Mouse (Mus musculus) kidney, postnatal 0 days (tissue): ENCODE data around the gene Eefsec. TPM values are rescaled to one million over a fixed set of nuclear protein-coding genes. Genes with fewer than 3 reads are reported as not detected.

ENCODE experiments used
- ATAC-seq: fragments of 200-750 bp; cut with Nextera tagmentation; replicated peaks from 2 replicates; pipeline ENCODE4 v1.8.0; 2017; ENCODE audit warnings: low read depth, moderate number of reproducible peaks, moderate TSS enrichment, moderate library complexity; ENCODE audit not compliant: low FRiP score
- DNase-seq: peaks from one replicate; pipeline ENCODE4 v3.0.0-alpha.2; 2016; ENCODE audit warnings: low spot score
- H3K27ac ChIP-seq: fragments of 300-500 bp; sonication (generic); 2 replicates; pipeline ENCODE4 v1.5.1; 2014; ENCODE audit warnings: mild to moderate bottlenecking
- H3K27me3 ChIP-seq: fragments of 300-500 bp; sonication (generic); 2 replicates; pipeline ENCODE4 v1.6.1; 2014; ENCODE audit warnings: low read length, mixed read lengths; ENCODE audit not compliant: insufficient read depth
- H3K36me3 ChIP-seq: fragments of 300-500 bp; sonication (generic); 2 replicates; pipeline ENCODE4 v1.6.1; 2014; ENCODE audit warnings: low read length, mixed read lengths; ENCODE audit not compliant: insufficient read depth
- H3K4me1 ChIP-seq: fragments of 300-500 bp; sonication (generic); replicated peaks from 2 replicates; pipeline ENCODE4 v1.6.1; 2014; ENCODE audit warnings: antibody characterized with exemption, low read length, mixed read lengths; ENCODE audit not compliant: insufficient read depth
- H3K4me2 ChIP-seq: fragments of 300-500 bp; sonication (generic); 2 replicates; pipeline ENCODE4 v1.6.1; 2014; ENCODE audit warnings: mild to moderate bottlenecking, low read length, moderate library complexity, mixed read lengths
- H3K4me3 ChIP-seq: fragments of 300-500 bp; sonication (generic); replicated peaks from 2 replicates; pipeline ENCODE4 v1.5.1; 2014; ENCODE audit warnings: low read depth, low read length
- H3K9ac ChIP-seq: fragments of 300-500 bp; sonication (generic); 2 replicates; pipeline ENCODE4 v1.6.1; 2014; ENCODE audit warnings: low read depth, low read length
- H3K9me3 ChIP-seq: fragments of 300-500 bp; sonication (generic); replicated peaks from 2 replicates; pipeline ENCODE4 v1.6.1; 2016; ENCODE audit warnings: low read length, inconsistent platforms, mixed read lengths
- CTCF ChIP-seq: IDR thresholded peaks from 2 replicates; pipeline ENCODE4 v1.5.1; 2016; ENCODE audit warnings: antibody characterized with exemption, low read depth, mild to moderate bottlenecking, moderate library complexity
- WGBS: fragments of 180-500 bp; shearing (Covaris S2); extraction: QIAGEN DNeasy Blood & Tissue Kit; methylation state at CpG from one replicate; pipeline ENCODE4 v1.1.7; 2014; 5-methylcytosine and 5-hydroxymethylcytosine counted together
- polyA plus RNA-seq: library from polyadenylated mRNA; unstranded; fragments of >200 nt; fragmentation: Nextera tagmentation; extraction: Ambion mirVana; gene quantifications from 2 replicates; pipeline ENCODE4 v1.2.1, GENCODE M21; 2015

Gene Eefsec
- polyA plus RNA-seq, 1 experiment from 2014 or later, result 34.8 TPM

DNA sequence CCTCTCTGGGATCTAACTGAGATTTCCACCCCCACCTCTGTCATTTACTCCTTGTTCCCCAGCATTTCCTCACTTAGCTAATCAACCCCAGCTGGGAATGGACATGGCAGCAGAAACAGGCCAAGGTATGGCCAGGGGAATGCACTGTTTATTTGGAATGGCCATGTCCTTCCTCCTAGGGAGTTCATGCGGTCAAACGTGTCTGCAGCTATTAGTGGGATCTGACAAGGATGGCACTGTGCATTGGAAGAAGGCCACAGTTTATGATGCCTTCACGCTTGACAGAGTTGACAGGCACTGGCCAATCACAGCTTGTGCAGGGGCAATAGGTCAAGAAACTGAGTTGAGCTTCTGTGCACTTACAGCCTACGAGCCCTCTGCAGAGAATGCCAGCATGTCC, 93.8 kb downstream of the Eefsec start:
- no peak overlapping the region for H3K4me3 ChIP-seq
- no peak overlapping the region for H3K4me2 ChIP-seq
- H3K27me3 ChIP-seq, result no peaks in the 10 kb centered on the region
- H3K9me3 ChIP-seq, result no peaks in the 10 kb centered on the region
- no peak for TF ChIP-seq CTCF
- DNase-seq (no peak), ATAC-seq (no peak)
- no peak overlapping the region for H3K27ac ChIP-seq
- no peaks in the 10 kb centered on the region for H3K4me1 ChIP-seq
- WGBS, result 50% methylated on average over 4 of the region's 4 CpGs
- H3K9ac ChIP-seq, result no peak overlapping the region
- 0 out of 2 replicates have a peak, but pooled peaks cover 2% of the 10 kb centered on the region for H3K36me3 ChIP-seq

DNA sequence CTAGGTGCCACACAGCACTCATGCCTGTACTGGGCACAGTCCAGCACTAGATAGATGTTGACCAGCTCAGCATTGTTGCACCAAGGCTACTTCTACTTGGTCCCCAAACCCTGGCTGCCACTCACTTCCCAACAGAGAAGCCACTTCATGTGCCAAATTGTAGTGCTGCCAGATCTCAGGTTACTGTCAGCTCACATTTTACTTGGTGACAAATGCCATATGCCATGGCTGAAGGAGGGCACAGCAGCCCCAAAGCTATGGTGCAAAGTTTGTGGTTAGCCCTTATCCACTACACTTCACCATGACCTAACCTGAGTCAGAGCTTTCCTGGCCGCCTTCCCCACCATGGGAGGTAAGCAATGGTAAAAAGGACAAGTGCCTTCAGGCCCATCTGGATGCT, 99.6 kb downstream of the Eefsec start:
- H3K9ac ChIP-seq, result no peak overlapping the region
- 100% methylated on average over 1 of the region's 1 CpGs for WGBS
- H3K4me1 ChIP-seq, result peaks cover 16% of the 10 kb centered on the region
- TF ChIP-seq CTCF, result no peak
- no peak overlapping the region for H3K27ac ChIP-seq
- H3K4me2 ChIP-seq, result no peak overlapping the region
- no peak for ATAC-seq
- no peaks in the 10 kb centered on the region for H3K9me3 ChIP-seq
- H3K27me3 ChIP-seq, result no peaks in the 10 kb centered on the region
- 0 out of 2 replicates have a peak, but pooled peaks cover 2% of the 10 kb centered on the region for H3K36me3 ChIP-seq
- no peak overlapping the region for H3K4me3 ChIP-seq
- DNase-seq, result no peak

DNA sequence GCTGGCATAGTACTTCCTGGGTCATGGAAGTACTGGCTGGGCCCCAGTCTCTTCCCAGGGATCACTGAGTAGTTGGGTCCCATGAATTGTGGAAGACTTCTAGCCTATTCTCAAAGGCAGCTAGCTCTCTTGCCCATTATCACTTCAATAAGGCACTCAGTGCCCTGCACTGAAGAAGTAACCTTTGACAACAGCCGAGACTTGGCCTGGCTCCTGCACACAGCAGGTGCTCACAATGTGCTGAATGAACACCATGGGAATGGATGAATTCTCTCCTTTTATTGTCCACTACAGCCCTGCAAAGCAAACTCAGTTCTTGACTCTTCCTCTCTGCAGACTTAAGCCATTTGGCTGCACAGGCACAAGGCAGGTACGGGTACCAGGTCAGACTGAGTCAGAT, 101.0 kb downstream of the Eefsec start:
- 0 out of 2 replicates have a peak, but pooled peaks cover 4% of the 10 kb centered on the region for H3K36me3 ChIP-seq
- H3K27me3 ChIP-seq, result no peaks in the 10 kb centered on the region
- ATAC-seq, result no peak
- H3K9me3 ChIP-seq, result no peaks in the 10 kb centered on the region
- no peak for TF ChIP-seq CTCF
- H3K4me3 ChIP-seq, result no peak overlapping the region
- H3K27ac ChIP-seq, result no peak overlapping the region
- H3K9ac ChIP-seq, result no peak overlapping the region
- no peak for DNase-seq
- H3K4me1 ChIP-seq, result peaks cover 16% of the 10 kb centered on the region
- no peak overlapping the region for H3K4me2 ChIP-seq
- 85% methylated on average over 2 of the region's 2 CpGs for WGBS

DNA sequence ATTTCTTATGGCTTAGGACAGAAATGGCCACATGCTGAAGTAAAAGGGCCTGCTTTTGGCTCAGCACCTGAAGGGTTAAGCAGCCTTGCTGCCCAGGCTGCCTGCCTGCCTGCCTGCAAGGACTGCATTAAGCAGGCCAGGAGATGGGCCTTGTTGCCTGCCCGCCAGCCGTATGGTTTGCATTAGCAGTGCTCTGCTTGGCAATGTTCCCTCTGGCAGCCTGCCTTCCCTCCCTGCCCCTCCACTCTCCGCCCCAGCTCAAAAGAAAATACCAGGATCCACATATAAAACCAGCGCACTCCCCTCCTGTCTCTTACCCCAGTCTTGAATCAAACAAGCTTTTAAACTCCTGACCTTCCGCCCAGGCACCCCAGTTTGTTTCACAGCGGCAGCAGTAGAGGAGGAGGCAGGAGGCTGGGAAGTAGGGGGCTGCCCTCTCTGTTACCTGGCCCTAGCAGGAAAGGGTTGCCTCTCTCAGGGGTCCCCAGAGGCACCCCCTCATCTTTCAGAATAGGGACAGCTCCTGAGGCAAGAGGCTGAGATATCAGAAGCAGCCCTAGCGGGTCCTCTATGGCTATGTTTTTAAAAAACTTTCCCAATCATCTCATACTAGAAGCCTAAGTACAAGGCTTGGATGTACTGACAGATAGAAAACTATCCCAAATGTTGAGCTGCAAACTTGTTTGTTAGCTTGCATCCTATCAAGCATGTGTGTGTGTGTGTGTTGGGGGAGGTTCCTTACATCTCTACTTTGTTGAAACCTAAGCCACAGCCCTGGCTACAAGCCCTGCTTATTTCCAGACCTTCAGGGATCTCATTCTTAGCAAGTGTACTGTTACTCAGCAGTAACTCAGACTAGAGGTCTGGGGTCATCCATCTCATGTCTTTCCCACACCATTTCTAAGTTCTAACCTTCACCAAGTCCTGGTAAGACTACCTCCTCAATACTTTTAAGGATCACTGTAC, 102.6 kb downstream of the Eefsec start:
- Histone ChIP-seq H3K36me3 (0 out of 2 replicates have a peak, but pooled peaks cover 3% of the 10 kb centered on the region), H3K9ac (no peak overlapping the region), H3K4me3 (no peak overlapping the region), H3K4me2 (no peak overlapping the region), H3K27me3 (no peaks in the 10 kb centered on the region), H3K9me3 (no peaks in the 10 kb centered on the region), H3K27ac (peak overlapping the region; percentile 55), H3K4me1 (peaks cover 16% of the 10 kb centered on the region)
- WGBS, result 26% methylated on average over 7 of the region's 7 CpGs
- TF ChIP-seq CTCF, result no peak
- no peak; the same call in 1 of the 2 replicates for ATAC-seq
- DNase-seq, result peak; percentile 82

DNA sequence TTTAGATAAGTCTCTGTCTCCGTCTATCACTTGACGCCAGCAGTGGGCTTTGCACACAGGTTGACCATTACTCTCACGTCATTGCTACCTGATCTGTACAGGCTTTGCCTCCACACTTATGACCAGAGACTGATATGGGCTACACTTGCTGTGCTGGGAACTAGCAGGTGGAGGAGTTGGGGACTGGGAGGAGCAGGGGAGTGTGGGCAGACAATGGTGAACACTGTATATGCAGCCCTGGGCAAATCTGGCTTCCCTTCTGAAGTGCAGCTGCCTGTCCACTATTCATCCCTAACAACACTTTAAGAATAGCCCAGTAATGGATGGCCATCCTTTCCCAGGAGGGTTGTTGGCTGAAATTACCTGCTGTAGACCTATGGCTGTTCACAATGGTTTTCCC, 103.4 kb downstream of the Eefsec start:
- H3K27me3 ChIP-seq, result no peaks in the 10 kb centered on the region
- 0 out of 2 replicates have a peak, but pooled peaks cover 3% of the 10 kb centered on the region for H3K36me3 ChIP-seq
- DNase-seq (no peak), ATAC-seq (no peak)
- peak overlapping the region; percentile 20; the same call in 1 of the 2 replicates for H3K27ac ChIP-seq
- no peaks in the 10 kb centered on the region for H3K9me3 ChIP-seq
- H3K9ac ChIP-seq, result no peak overlapping the region
- no peak overlapping the region for H3K4me2 ChIP-seq
- H3K4me1 ChIP-seq, result peaks cover 16% of the 10 kb centered on the region
- TF ChIP-seq CTCF, result no peak
- WGBS, result 77% methylated on average over 3 of the region's 3 CpGs
- H3K4me3 ChIP-seq, result no peak overlapping the region

DNA sequence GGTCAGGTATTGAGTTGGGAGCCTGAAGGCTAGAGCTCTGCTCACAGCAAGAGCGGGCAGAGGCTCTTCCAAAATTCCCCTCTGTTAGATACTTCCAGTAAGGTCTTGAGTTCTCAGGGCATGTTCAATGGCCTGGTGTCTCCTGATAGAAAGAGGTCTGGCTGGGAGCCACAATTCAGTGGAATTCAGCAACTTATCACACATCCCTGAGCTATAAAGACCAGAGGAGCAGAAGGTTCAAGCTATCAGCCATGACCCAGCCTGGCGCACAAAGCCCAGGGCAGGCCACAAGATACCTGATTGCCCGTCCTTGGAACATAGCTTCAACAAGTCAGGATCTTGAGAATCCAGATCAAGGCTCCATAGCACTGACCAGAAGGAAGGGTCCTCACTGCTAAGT, 105.2 kb downstream of the Eefsec start:
- Histone ChIP-seq H3K4me2 (no peak overlapping the region), H3K27ac (no peak overlapping the region), H3K36me3 (0 out of 2 replicates have a peak, but pooled peaks cover 3% of the 10 kb centered on the region), H3K9me3 (no peaks in the 10 kb centered on the region), H3K9ac (no peak overlapping the region), H3K4me3 (no peak overlapping the region), H3K27me3 (no peaks in the 10 kb centered on the region), H3K4me1 (peaks cover 16% of the 10 kb centered on the region)
- 95% methylated on average over 3 of the region's 3 CpGs for WGBS
- DNase-seq (no peak), ATAC-seq (no peak)
- no peak for TF ChIP-seq CTCF
